Mouse (Mus musculus): ENCODE results near the gene Rnf17. TPM values are rescaled to one million over a fixed set of nuclear protein-coding genes. Genes with fewer than 3 reads are reported as not detected.

The Rnf17 gene
- total and polyA plus RNA-seq, 3 experiments: 0.16 TPM; not detected in 2

GRCm38 (mm10) chr14:56512084-56512483, 109.7 kb downstream of the Rnf17 start:
- DNase-seq (ENCODE audit: low spot score): no peak

GRCm38 (mm10) chr14:56514775-56515174, 112.4 kb downstream of the Rnf17 start:
- DNase-seq (ENCODE audit: low spot score) (no peak), ATAC-seq (ENCODE audit: extremely low read depth, insufficient number of reproducible peaks, low FRiP score, poor library complexity, severe bottlenecking) (no peak)
- TF ChIP-seq TAL1 (conservative IDR thresholded peaks at IDR 0.05; ENCODE audit: low read depth, low read length) (no peak), GATA2 (IDR thresholded peaks at IDR 0.05; ENCODE audit: borderline replicate concordance, low read depth, low read length) (no peak), CTCF (IDR thresholded peaks at IDR 0.05; ENCODE audit: low read depth, low read length) (no peak), POLR2AphosphoS5 (IDR thresholded peaks at IDR 0.05; ENCODE audit: insufficient replicate concordance, low read depth, low read length) (no peak), GATA1 (IDR thresholded peaks at IDR 0.05; ENCODE audit: borderline replicate concordance, low read length) (no peak)

More at GRCm38 (mm10) chr14:56512084-56512483, 109.7 kb downstream of the Rnf17 start:
- Histone ChIP-seq H3K4me3 (ENCODE audit: low read depth, low read length) (no peak overlapping the region), H3K27me3 (ENCODE audit: insufficient read depth, low read length) (peaks cover 23% of the 10 kb centered on the region), H3K9me3 (replicated peaks) (no peaks in the 10 kb centered on the region), H3K4me1 (ENCODE audit: insufficient read depth, low read depth, low read length) (no peaks in the 10 kb centered on the region; the same call in 1 of the 2 replicates), H3K36me3 (replicated peaks) (no peaks in the 10 kb centered on the region)
- ATAC-seq (ENCODE audit: extremely low read depth, insufficient number of reproducible peaks, low FRiP score, poor library complexity, severe bottlenecking): no peak
- TF ChIP-seq POLR2AphosphoS5 (IDR thresholded peaks at IDR 0.05; ENCODE audit: insufficient replicate concordance, low read depth, low read length) (no peak), CTCF (IDR thresholded peaks at IDR 0.05; ENCODE audit: low read depth, low read length) (no peak), TAL1 (conservative IDR thresholded peaks at IDR 0.05; ENCODE audit: low read depth, low read length) (no peak), GATA1 (IDR thresholded peaks at IDR 0.05; ENCODE audit: borderline replicate concordance, low read length) (no peak), GATA2 (IDR thresholded peaks at IDR 0.05; ENCODE audit: borderline replicate concordance, low read depth, low read length) (no peak)

GRCm38 (mm10) chr14:56530788-56531187, 128.4 kb downstream of the Rnf17 start:
- TF ChIP-seq CTCF (IDR thresholded peaks at IDR 0.05; ENCODE audit: low read depth, low read length): no peak
- no peak for TF ChIP-seq TAL1 (conservative IDR thresholded peaks at IDR 0.05; ENCODE audit: low read depth, low read length)
- TF ChIP-seq GATA2 (IDR thresholded peaks at IDR 0.05; ENCODE audit: borderline replicate concordance, low read depth, low read length): no peak
- TF ChIP-seq GATA1 (IDR thresholded peaks at IDR 0.05; ENCODE audit: borderline replicate concordance, low read length): no peak
- TF ChIP-seq POLR2AphosphoS5 (IDR thresholded peaks at IDR 0.05; ENCODE audit: insufficient replicate concordance, low read depth, low read length): no peak
- H3K4me1 ChIP-seq (ENCODE audit: insufficient read depth, low read depth, low read length): no peaks in the 10 kb centered on the region
- ATAC-seq (ENCODE audit: extremely low read depth, insufficient number of reproducible peaks, low FRiP score, poor library complexity, severe bottlenecking) (no peak), DNase-seq (ENCODE audit: low spot score) (no peak)
- H3K27me3 ChIP-seq (ENCODE audit: insufficient read depth, low read length): no peaks in the 10 kb centered on the region
- H3K9me3 ChIP-seq (replicated peaks): no peaks in the 10 kb centered on the region
- H3K36me3 ChIP-seq (replicated peaks): peaks cover 60% of the 10 kb centered on the region
- no peak overlapping the region for H3K4me3 ChIP-seq (ENCODE audit: low read depth, low read length)

More at GRCm38 (mm10) chr14:56514775-56515174, 112.4 kb downstream of the Rnf17 start:
- Histone ChIP-seq H3K4me1 (ENCODE audit: insufficient read depth, low read depth, low read length) (no peaks in the 10 kb centered on the region; the same call in 1 of the 2 replicates), H3K9me3 (replicated peaks) (no peaks in the 10 kb centered on the region), H3K36me3 (replicated peaks) (no peaks in the 10 kb centered on the region), H3K27me3 (ENCODE audit: insufficient read depth, low read length) (peaks cover 20% of the 10 kb centered on the region), H3K4me3 (ENCODE audit: low read depth, low read length) (no peak overlapping the region)

- ATAC-seq (ENCODE audit: extremely low read depth, insufficient number of reproducible peaks, low FRiP score, poor library complexity, severe bottlenecking): no peak
- no peaks in the 10 kb centered on the region for H3K27me3 ChIP-seq (ENCODE audit: insufficient read depth, low read length)
- H3K4me3 ChIP-seq (ENCODE audit: low read depth, low read length): no peak overlapping the region
- peaks cover 47% of the 10 kb centered on the region for H3K36me3 ChIP-seq (replicated peaks)
- DNase-seq (ENCODE audit: low spot score): no peak
- TF ChIP-seq POLR2AphosphoS5 (IDR thresholded peaks at IDR 0.05; ENCODE audit: insufficient replicate concordance, low read depth, low read length) (no peak), TAL1 (conservative IDR thresholded peaks at IDR 0.05; ENCODE audit: low read depth, low read length) (no peak), GATA1 (IDR thresholded peaks at IDR 0.05; ENCODE audit: borderline replicate concordance, low read length) (no peak), CTCF (IDR thresholded peaks at IDR 0.05; ENCODE audit: low read depth, low read length) (no peak), GATA2 (IDR thresholded peaks at IDR 0.05; ENCODE audit: borderline replicate concordance, low read depth, low read length) (no peak)
- no peaks in the 10 kb centered on the region for H3K4me1 ChIP-seq (ENCODE audit: insufficient read depth, low read depth, low read length)
- H3K9me3 ChIP-seq (replicated peaks): no peaks in the 10 kb centered on the region
Measured at GRCm38 (mm10) chr14:56544946-56545345, 142.6 kb downstream of the Rnf17 start.

GRCm38 (mm10) chr14:56545491-56545890, 143.1 kb downstream of the Rnf17 start:
- Histone ChIP-seq H3K36me3 (replicated peaks) (peaks cover 50% of the 10 kb centered on the region), H3K9me3 (replicated peaks) (no peaks in the 10 kb centered on the region), H3K4me3 (ENCODE audit: low read depth, low read length) (no peak overlapping the region), H3K4me1 (ENCODE audit: insufficient read depth, low read depth, low read length) (no peaks in the 10 kb centered on the region), H3K27me3 (ENCODE audit: insufficient read depth, low read length) (no peaks in the 10 kb centered on the region)
- no peak for DNase-seq (ENCODE audit: low spot score)
- TF ChIP-seq GATA1 (IDR thresholded peaks at IDR 0.05; ENCODE audit: borderline replicate concordance, low read length) (no peak), POLR2AphosphoS5 (IDR thresholded peaks at IDR 0.05; ENCODE audit: insufficient replicate concordance, low read depth, low read length) (no peak), TAL1 (conservative IDR thresholded peaks at IDR 0.05; ENCODE audit: low read depth, low read length) (no peak), CTCF (IDR thresholded peaks at IDR 0.05; ENCODE audit: low read depth, low read length) (no peak), GATA2 (IDR thresholded peaks at IDR 0.05; ENCODE audit: borderline replicate concordance, low read depth, low read length) (no peak)
- no peak for ATAC-seq (ENCODE audit: extremely low read depth, insufficient number of reproducible peaks, low FRiP score, poor library complexity, severe bottlenecking)

- Histone ChIP-seq H3K9me3 (replicated peaks) (no peaks in the 10 kb centered on the region), H3K4me3 (ENCODE audit: low read depth, low read length) (no peak overlapping the region), H3K27me3 (ENCODE audit: insufficient read depth, low read length) (no peaks in the 10 kb centered on the region), H3K4me1 (ENCODE audit: insufficient read depth, low read depth, low read length) (0 out of 2 replicates have a peak, but pooled peaks cover 2% of the 10 kb centered on the region), H3K36me3 (replicated peaks) (peaks cover 62% of the 10 kb centered on the region)
- DNase-seq (ENCODE audit: low spot score): no peak
- TF ChIP-seq GATA2 (IDR thresholded peaks at IDR 0.05; ENCODE audit: borderline replicate concordance, low read depth, low read length): no peak
- no peak for ATAC-seq (ENCODE audit: extremely low read depth, insufficient number of reproducible peaks, low FRiP score, poor library complexity, severe bottlenecking)
Measured at GRCm38 (mm10) chr14:56550960-56551359, 148.6 kb downstream of the Rnf17 start.
